Mouse (Mus musculus): Measurements from ENCODE around the gene Nckap5. TPM values are rescaled to one million over a fixed set of nuclear protein-coding genes. Genes with fewer than 3 reads are reported as not detected.

Nckap5 gene
- polyA plus RNA-seq, 1 experiment: 3.1 TPM

GRCm38 (mm10) chr1:126766971-126767370 is 63.6 kb downstream of the Nckap5 start:
- DNase-seq (ENCODE audit: extremely low spot score in 1 of 2, low spot score in 1 of 2): no peak

- no peak for DNase-seq (ENCODE audit: extremely low spot score in 1 of 2, low spot score in 1 of 2)
Observed at GRCm38 (mm10) chr1:126765506-126766170, 65.0 kb downstream of the Nckap5 start.

- DNase-seq (ENCODE audit: extremely low spot score in 1 of 2, low spot score in 1 of 2): no peak
Observed at GRCm38 (mm10) chr1:126764201-126764600, 66.4 kb downstream of the Nckap5 start.

GRCm38 (mm10) chr1:126763192-126763591 is 67.4 kb downstream of the Nckap5 start:
- no peak for DNase-seq (ENCODE audit: extremely low spot score in 1 of 2, low spot score in 1 of 2)

GRCm38 (mm10) chr1:126760386-126760785 is 70.2 kb downstream of the Nckap5 start:
- DNase-seq (ENCODE audit: extremely low spot score in 1 of 2, low spot score in 1 of 2): no peak

GRCm38 (mm10) chr1:126755682-126756081 is 74.9 kb downstream of the Nckap5 start:
- DNase-seq (ENCODE audit: extremely low spot score in 1 of 2, low spot score in 1 of 2): no peak

GRCm38 (mm10) chr1:126753611-126754010 is 77.0 kb downstream of the Nckap5 start:
- DNase-seq (ENCODE audit: extremely low spot score in 1 of 2, low spot score in 1 of 2): no peak

- no peak for DNase-seq (ENCODE audit: extremely low spot score in 1 of 2, low spot score in 1 of 2)
Observed at GRCm38 (mm10) chr1:126752247-126753037, 78.2 kb downstream of the Nckap5 start.

GRCm38 (mm10) chr1:126751137-126751536 is 79.5 kb downstream of the Nckap5 start:
- DNase-seq (ENCODE audit: extremely low spot score in 1 of 2, low spot score in 1 of 2): no peak

- DNase-seq (ENCODE audit: extremely low spot score in 1 of 2, low spot score in 1 of 2): no peak
Observed at GRCm38 (mm10) chr1:126750156-126750555, 80.4 kb downstream of the Nckap5 start.

GRCm38 (mm10) chr1:126747914-126748313 is 82.7 kb downstream of the Nckap5 start:
- DNase-seq (ENCODE audit: extremely low spot score in 1 of 2, low spot score in 1 of 2): no peak

GRCm38 (mm10) chr1:126745482-126746136 is 85.0 kb downstream of the Nckap5 start:
- no peak for DNase-seq (ENCODE audit: extremely low spot score in 1 of 2, low spot score in 1 of 2)

- DNase-seq (ENCODE audit: extremely low spot score in 1 of 2, low spot score in 1 of 2): no peak
Observed at GRCm38 (mm10) chr1:126744631-126745305, 85.8 kb downstream of the Nckap5 start.

- no peak for DNase-seq (ENCODE audit: extremely low spot score in 1 of 2, low spot score in 1 of 2)
Observed at GRCm38 (mm10) chr1:126738291-126738640, 92.3 kb downstream of the Nckap5 start.

GRCm38 (mm10) chr1:126737554-126738290 is 92.9 kb downstream of the Nckap5 start:
- DNase-seq (ENCODE audit: extremely low spot score in 1 of 2, low spot score in 1 of 2): peak; percentile 2 to 46

- DNase-seq (ENCODE audit: extremely low spot score in 1 of 2, low spot score in 1 of 2): no peak
Observed at GRCm38 (mm10) chr1:126731691-126732090, 98.9 kb downstream of the Nckap5 start.

- peak in 1 of 2 experiments; percentile 53 for DNase-seq (ENCODE audit: extremely low spot score in 1 of 2, low spot score in 1 of 2)
Observed at GRCm38 (mm10) chr1:126726400-126727055, 104.1 kb downstream of the Nckap5 start.

GRCm38 (mm10) chr1:126725628-126726367 is 104.8 kb downstream of the Nckap5 start:
- DNase-seq (ENCODE audit: extremely low spot score in 1 of 2, low spot score in 1 of 2): no peak

- no peak for DNase-seq (ENCODE audit: extremely low spot score in 1 of 2, low spot score in 1 of 2)
Observed at GRCm38 (mm10) chr1:126721917-126722316, 108.7 kb downstream of the Nckap5 start.
